Mouse (Mus musculus): Measurements from ENCODE around the gene C1qbp. TPM values are rescaled to one million over a fixed set of nuclear protein-coding genes. Genes with fewer than 3 reads are reported as not detected.

The C1qbp gene
- total RNA-seq, 2 experiments from 2014 or later: 226 to 228 TPM

Other genes with a start within 250 kb of the C1qbp start
- 1 to 10 TPM; 6.5 to 6.7 TPM for gene Zfp3, start 218.8 kb downstream of the C1qbp start, total RNA-seq (2021)
- under 1 TPM; 0.47 to 0.89 TPM for gene Scimp, start 170.4 kb downstream of the C1qbp start, total RNA-seq (2021)
- 10 to 100 TPM; 35.9 to 36.5 TPM for gene Rabep1, start 138.2 kb downstream of the C1qbp start, total RNA-seq (2021)
- gene Nup88, start 13.1 kb downstream of the C1qbp start, total RNA-seq (2021): 10 to 100 TPM; 44.5 to 50.8 TPM
- 10 to 100 TPM; 16.8 to 18.4 TPM for gene Rpain, start 12.8 kb downstream of the C1qbp start, total RNA-seq (2021)
- 10 to 100 TPM; 10.6 to 10.7 TPM for gene Dhx33, start 21.4 kb upstream of the C1qbp start, total RNA-seq (2021)
- gene Mis12, start 36.6 kb upstream of the C1qbp start, total RNA-seq (2021): 1 to 10 TPM; 6.5 to 6.9 TPM
- 10 to 100 TPM; 32.2 to 38.4 TPM for gene Derl2, start 36.8 kb upstream of the C1qbp start, total RNA-seq (2021)
- under 1 TPM; 0.22 to 0.44 TPM for gene 6330403K07Rik, start 50.5 kb upstream of the C1qbp start, total RNA-seq (2021)
- under 1 TPM; 0.92 to 1.00 TPM for gene Nlrp1a, start 161.7 kb upstream of the C1qbp start, total RNA-seq (2021)
- gene Nlrp1b, start 247.7 kb upstream of the C1qbp start, total RNA-seq (2021): under 1 TPM in 1 of 2 experiments, not detected in 1; 0.17 TPM

Data from heart, postnatal 36 days (tissue).